Mouse (Mus musculus): ENCODE data around the gene Tfg.
A peak's percentile ranks its signal among the peaks of the same experiment; 100 is the strongest.

The Tfg gene

DNA sequence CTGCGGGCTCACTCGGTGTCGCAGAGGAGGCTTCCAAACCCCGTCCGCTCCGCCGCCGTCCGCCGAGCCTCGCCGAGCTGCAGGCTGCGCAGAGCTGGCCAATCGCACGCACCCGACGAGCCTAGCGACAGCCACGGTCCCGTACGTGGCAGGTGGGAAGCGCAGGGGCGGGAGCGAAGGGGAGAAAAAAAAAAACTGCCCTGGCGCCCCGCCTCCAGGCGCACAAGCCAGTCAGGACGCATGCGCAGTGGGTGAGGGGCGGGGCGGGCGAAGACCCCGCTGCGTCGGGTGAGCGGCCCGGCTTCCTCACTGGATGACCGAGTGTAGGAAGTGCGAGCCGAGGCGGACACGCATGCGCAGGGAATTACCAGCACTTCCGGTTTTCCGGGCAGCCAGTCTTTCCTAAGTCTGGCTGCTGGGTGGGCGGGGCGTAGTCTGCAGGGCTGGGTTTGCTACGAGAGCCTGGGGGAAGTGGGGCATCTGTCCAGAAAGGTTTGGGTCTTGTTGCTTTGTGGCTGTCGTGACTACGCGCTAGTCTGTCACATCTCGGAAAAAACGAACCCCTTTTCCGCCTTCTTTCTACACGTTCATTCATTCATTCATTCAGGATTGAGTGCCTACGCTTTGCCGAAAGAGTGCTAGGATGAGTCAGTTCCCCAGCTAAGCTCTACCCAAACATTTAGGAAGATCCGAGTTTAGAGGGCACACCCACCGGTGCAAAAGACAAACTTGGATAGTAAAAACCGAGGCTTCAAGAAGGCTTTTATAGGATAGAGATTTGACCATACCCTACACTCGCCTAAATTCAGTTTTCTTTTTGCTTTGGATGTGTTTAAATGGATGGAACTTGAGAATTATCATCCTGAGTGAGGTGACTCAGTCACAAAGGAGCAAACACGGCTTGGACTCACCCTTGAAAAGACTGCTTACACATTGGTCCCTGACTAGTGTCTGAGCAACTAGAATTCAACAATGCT is at the start of gene Tfg:
TSS of gene Tfg (minus strand) at position 227 of the 977 bp plus-strand sequence.
- DNase-seq, result peak; percentile 100

DNA sequence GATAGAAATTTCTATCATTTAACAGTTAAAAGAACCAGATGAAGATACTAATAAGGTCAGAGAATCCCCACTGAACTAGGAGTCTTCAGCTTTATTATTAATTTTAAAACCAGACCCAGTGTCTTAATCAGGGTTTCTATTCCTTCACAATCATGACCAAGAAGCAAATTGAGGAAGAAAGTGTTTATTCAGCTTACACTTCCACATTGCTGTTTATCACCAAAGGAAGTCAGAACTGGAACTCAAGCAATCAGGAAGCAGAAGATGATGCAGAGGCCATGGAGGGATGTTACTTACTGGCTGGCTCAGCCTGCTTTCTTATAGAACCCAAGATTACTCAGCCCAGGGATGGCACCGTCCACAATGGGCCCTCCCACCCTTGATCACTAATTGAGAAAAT is 11.8 kb upstream of the Tfg start:
- no peak for DNase-seq

GRCm38 (mm10) chr16:56724927-56725326 is 7.7 kb upstream of the Tfg start:
- no peak for DNase-seq

DNA sequence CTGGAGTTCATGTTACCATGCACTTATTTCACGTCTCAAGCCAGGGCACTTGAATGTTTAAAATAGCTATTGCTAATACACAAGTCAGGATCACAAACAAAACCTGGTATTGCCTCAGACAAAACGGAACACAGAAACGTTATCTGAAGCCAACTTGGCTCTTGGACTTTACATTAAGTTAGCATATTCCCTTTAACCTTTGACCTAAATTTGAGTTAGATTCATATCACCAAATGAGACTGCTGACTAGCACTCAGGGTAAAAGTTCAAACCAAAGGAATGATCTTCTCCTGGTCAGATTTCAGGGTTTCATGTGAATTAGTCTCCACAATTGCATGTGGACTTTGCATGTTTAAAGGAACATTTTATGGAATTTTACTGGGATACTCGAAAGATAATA is 5.1 kb upstream of the Tfg start:
- no peak for DNase-seq

GRCm38 (mm10) chr16:56719031-56719430 is 1.8 kb upstream of the Tfg start:
- DNase-seq, result no peak

DNA sequence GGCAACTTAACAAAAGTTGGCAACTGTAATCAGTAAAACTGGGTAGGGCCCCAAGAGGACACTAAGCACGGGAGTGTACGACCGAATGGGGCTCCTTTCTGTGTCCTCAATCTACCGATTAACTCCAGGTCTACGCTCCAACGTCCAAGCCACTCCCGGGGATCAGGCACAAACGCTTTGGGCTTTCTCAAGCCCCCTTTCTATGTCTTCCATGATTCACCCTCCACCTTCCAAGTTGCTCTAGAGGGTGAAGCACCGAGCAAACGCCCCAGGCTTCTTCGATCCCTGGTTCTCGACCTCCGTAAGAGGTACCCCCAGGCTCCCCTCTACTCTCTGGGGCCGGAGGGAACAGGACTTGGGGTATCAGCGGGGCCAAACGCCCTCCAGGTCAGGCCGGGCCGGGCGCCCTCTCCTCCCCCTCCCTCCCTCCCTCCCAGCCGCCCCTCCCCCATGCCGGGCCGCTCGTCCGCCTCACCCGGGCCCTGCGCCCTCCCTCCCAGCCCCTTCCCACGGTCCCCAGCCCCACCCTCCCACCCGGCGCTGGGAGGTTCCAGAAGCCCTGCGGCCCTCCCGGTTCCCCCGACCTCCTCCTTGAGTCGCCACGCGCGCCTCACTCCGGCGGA is 582 bp downstream of the Tfg start:
- no peak for DNase-seq

GRCm38 (mm10) chr16:56715608-56716007 is 1.6 kb downstream of the Tfg start:
- DNase-seq, result no peak

GRCm38 (mm10) chr16:56710071-56710470 is 7.2 kb downstream of the Tfg start:
- no peak for DNase-seq

DNA sequence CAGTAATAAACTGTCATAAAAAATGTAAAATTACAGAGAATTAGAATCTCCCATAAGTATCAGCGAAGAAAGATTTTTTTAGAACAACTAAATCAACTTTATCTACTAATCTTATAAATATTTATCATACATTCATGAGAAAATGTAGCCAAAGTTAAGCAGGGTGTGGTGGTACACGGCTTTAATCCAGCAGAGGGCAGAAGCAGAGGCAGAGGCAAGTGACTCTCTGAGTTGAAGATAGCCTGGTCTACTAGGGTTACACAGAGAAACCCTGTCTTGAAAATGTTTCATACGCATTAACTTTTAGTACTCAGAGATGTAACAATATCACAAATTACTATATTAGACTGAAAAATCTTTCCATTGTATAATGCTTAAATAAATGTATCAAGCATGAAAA is 11.5 kb downstream of the Tfg start:
- DNase-seq, result no peak

DNA sequence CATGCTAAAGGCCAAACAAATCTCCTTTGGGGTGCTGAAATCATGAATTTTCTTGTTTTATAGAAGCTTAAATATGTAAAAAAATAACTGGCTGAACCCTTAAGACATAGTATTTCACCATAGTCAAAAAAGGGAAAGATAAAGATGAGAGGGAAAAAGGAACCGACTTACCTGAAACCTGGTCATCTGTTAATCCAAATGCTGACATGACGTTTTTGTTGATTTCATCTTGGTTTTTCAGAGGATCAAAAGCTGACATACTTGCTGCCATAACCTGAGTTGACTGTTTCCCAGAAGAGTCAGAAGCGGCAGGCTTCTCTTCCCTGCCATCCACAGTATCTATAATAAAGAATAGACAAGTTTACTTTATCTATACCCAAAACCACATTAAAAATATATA is 16.4 kb downstream of the Tfg start:
- DNase-seq, result no peak

DNA sequence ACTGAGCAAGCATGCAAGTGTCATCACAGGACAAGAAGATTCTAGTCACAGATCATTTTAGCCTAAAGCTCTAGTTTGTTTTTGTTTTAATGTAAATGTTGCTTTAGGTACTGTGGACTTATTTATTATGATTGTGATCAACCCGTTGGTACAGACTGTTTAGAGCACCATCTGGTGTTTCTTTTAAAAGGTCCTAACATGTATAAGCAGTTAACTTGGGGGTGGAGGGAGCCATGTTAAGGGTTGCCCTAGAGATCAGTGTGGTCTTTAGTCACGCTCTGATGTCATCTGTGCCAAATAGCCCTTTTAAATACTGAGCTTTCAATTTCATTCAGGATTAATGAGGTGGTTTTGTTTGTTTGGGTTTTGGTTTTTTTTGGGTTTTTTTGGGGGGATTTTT is 20.8 kb downstream of the Tfg start:
- DNase-seq, result no peak

- peak; percentile 34 to 51 for DNase-seq
Measured at GRCm38 (mm10) chr16:56690715-56691114, 26.5 kb downstream of the Tfg start.

- DNase-seq, result no peak
Measured at GRCm38 (mm10) chr16:56686747-56687146, 30.5 kb downstream of the Tfg start.

GRCm38 (mm10) chr16:56681010-56681645 is 36.1 kb downstream of the Tfg start:
- peak; percentile 46 to 47 for DNase-seq

- peak; percentile 70 to 81 for DNase-seq
Measured at GRCm38 (mm10) chr16:56677146-56677545, 40.1 kb downstream of the Tfg start.

GRCm38 (mm10) chr16:56673420-56673819 is 43.8 kb downstream of the Tfg start:
- no peak for DNase-seq

DNA sequence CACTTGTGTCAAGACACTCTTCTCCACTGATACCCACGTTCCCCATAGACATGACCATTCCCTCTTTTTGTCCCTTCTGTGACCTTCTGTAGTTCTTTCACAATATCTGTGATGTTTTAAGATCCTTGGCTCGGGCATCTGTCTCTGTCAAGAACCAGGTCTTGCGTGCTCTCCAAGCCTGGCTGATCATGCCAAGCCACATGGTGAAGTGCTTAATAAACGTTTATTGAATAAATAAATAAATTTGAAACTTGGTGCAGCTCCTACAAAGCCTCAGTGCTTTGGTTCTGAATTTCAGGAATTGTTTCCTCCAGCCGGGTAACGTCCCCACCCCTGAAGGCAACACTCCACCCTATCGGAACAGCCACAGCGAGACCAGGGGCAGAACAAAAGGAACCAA is 46.3 kb downstream of the Tfg start:
- DNase-seq, result no peak

DNA sequence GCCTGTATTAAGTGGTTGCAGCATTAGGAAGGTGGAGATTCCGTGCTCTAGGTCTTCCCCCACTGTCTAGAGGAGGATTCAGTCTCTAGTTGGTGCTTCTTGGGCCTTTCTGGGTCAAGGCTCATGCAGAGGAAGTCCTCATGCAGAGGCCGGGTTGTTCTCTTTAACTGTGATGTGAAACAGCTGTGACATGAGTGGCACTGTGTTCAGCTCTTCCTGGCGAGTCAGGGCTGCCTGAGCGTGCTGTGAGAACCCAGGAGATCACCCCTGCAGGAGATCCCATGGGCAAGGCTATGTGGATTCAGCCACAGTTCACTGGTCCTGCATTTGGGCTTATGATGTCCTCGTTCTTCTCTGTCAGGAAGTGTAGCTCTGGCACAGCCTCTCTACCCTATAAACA is 47.7 kb downstream of the Tfg start:
- no peak for DNase-seq

GRCm38 (mm10) chr16:56658866-56659265 is 58.4 kb downstream of the Tfg start:
- DNase-seq, result no peak

GRCm38 (mm10) chr16:56655193-56655910 is 61.9 kb downstream of the Tfg start:
- no peak for DNase-seq

DNA sequence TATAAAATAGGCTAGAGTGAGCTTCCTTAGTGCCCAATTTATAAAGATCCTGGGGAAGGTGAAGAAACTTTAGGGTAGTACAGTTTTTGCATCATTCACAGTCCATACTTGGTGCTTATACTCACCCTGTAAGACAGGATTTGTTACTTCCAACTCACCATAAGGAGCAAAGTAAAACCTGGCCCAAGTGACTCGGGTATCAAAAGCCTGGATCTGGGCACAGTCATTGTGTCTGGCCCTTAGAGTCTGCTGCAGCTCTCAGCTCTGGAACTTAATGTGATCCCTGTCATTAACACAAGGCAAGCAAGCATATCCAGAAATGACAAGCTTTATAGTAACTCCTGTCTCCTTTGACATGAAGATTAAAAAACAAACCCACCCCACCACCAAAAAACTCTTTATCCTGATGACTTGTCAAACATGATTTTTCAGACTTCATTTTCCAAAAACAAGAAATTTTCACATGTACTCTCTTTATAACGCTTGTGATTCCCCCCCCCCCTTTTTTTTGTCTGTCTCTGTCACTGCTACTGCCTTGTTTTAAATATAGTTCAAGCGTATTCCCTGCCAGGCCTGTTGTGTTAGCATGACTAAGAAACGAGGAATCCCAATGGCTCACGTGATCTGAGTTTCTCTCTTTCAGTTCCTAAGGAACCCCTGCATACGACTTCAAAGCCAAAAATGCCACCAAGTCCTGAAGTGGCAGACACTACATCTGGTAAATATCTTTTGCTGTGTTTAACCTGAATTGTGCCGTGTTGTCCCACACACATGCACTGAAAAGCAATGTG is 70.7 kb downstream of the Tfg start:
- no peak for DNase-seq

DNA sequence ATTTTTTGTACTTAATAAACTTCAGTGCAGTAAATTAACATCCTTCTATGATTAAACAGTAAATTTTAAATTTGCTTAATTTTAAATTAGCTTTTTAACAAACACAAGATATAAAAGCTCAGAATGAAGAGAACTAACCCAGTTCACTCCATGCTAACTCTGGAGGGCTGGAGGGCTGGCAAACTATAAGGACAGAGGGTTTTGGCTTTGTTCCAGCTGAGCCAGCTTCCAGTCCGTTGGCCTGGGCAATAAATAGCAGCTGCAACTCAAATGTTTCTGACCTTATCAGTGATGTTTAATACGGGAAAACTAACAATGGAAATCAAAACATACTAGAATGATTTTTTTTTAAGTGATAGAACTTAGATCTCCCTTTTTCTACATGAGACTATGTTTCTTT is 72.0 kb downstream of the Tfg start:
- peak; percentile 85 for DNase-seq

Measured in cerebellum, postnatal 10 days (tissue).